Mouse (Mus musculus) intestine, embryonic 14.5 days (tissue): ENCODE measurements around the gene Tmem86b. TPM values are rescaled to one million over a fixed set of nuclear protein-coding genes. Genes with fewer than 3 reads are reported as not detected.

Experiments
- ATAC-seq: fragments of 200-750 bp; cut with Nextera tagmentation; replicated peaks from 2 replicates; pipeline ENCODE4 v1.8.0; 2017; ENCODE audit warnings: low read depth, moderate number of reproducible peaks, moderate TSS enrichment, moderate library complexity; ENCODE audit not compliant: low FRiP score, low TSS enrichment
- DNase-seq: peaks from one replicate; pipeline ENCODE4 v3.0.0-alpha.2; 2018; ENCODE audit warnings: low spot score
- H3K27ac ChIP-seq: fragments of 300-500 bp; sonication (generic); 2 replicates; pipeline ENCODE4 v1.5.1; 2014; ENCODE audit warnings: low read depth, mild to moderate bottlenecking, control low read depth
- H3K27me3 ChIP-seq: fragments of 300-500 bp; sonication (generic); replicated peaks from 2 replicates; pipeline ENCODE4 v1.6.1; 2014; ENCODE audit warnings: low read length, control low read depth; ENCODE audit not compliant: control insufficient read depth, insufficient read depth
- H3K36me3 ChIP-seq: fragments of 300-500 bp; sonication (generic); 2 replicates; pipeline ENCODE4 v1.6.1; 2014; ENCODE audit warnings: low read length, control low read depth; ENCODE audit not compliant: control insufficient read depth, insufficient read depth
- H3K4me1 ChIP-seq: fragments of 300-500 bp; sonication (generic); replicated peaks from 2 replicates; pipeline ENCODE4 v1.6.1; 2014; ENCODE audit warnings: low read length, control low read depth, mixed read lengths; ENCODE audit not compliant: control insufficient read depth, insufficient read depth
- H3K4me2 ChIP-seq: fragments of 300-500 bp; sonication (generic); 2 replicates; pipeline ENCODE4 v1.6.1; 2014; ENCODE audit warnings: low read length
- H3K4me3 ChIP-seq: fragments of 300-500 bp; sonication (generic); 2 replicates; pipeline ENCODE4 v1.5.1; 2014; ENCODE audit warnings: low read depth, low read length, control low read depth, mixed read lengths
- H3K9ac ChIP-seq: fragments of 300-500 bp; sonication (generic); 2 replicates; pipeline ENCODE4 v1.6.1; 2014; ENCODE audit warnings: mild to moderate bottlenecking, low read length
- H3K9me3 ChIP-seq: fragments of 300-500 bp; sonication (generic); 2 replicates; pipeline ENCODE4 v1.6.1; 2016; ENCODE audit warnings: low read length, control low read depth; ENCODE audit not compliant: control insufficient read depth
- WGBS: fragments of 180-500 bp; shearing (Covaris S2); extraction: QIAGEN DNeasy Blood & Tissue Kit; methylation state at CpG from one replicate; pipeline ENCODE4 v1.1.7; 2014; 5-methylcytosine and 5-hydroxymethylcytosine counted together
- polyA plus RNA-seq: library from polyadenylated mRNA; unstranded; fragments of >200 nt; fragmentation: Nextera tagmentation; extraction: Ambion mirVana; gene quantifications from 2 replicates; pipeline ENCODE4 v1.2.1, GENCODE M21; 2014

The Tmem86b gene
- polyA plus RNA-seq = 2.5 and 3.8 TPM in 2 replicates

DNA sequence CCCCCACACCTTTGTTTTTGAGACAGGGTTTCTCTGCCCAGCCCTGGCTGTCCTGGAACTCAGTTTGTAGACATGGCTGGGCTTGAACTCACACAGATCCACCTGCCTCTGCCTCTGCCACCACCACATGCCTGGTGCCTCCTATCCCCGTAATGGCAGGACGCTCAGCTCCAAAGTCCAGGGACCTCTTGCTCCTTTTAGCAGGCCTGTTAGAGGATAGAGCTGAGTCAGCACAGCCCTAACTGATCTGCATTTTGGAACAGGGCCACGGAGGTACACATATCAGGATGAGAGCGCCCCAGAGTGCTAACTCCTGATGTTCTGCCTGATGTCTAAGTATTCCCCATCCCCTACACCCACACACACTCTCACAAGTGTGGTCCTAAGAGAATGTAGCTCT lies at the start of gene Tmem86b:
Tmem86b (minus strand) TSS at position 392 of the 400 bp plus-strand sequence.
- H3K36me3 ChIP-seq = peaks cover 72% of the 10 kb centered on the region
- ATAC-seq = no peak
- no peak within 1 kb of the TSS for H3K4me2 ChIP-seq

DNA sequence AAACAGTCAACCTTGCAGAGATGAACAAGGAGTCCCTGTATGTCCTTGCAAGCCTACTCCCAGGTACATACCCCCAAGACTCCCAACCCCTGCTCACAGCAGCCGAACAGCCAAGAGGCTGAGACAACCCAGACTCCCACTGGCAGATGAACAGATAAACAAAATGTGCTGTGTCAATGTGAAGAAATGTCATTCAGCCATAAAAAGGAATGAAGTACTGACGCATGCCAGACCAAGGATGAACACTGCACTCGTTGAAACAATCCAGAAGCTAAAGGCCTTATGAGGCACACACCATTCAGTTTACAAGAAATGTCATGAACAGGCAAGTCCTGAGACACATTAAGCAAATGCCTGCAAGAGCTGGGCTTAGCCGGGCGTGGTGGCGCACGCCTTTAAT lies 44.0 kb upstream of the Tmem86b start:
- WGBS = 30% methylated on average over 7 of the region's 7 CpGs
- peak; percentile 80 for ATAC-seq

More for the DNA sequence above, at the start of gene Tmem86b:
- Histone ChIP-seq H3K4me3 (no peak within 1 kb of the TSS), H3K4me1 (no peaks in the 10 kb centered on the region), H3K9ac (no peak within 1 kb of the TSS), H3K27ac (no peak within 1 kb of the TSS), H3K9me3 (no peaks in the 10 kb centered on the region), H3K27me3 (no peaks in the 10 kb centered on the region)
- no peak for DNase-seq
- 90% methylated on average over 4 of the region's 4 CpGs for WGBS

DNA sequence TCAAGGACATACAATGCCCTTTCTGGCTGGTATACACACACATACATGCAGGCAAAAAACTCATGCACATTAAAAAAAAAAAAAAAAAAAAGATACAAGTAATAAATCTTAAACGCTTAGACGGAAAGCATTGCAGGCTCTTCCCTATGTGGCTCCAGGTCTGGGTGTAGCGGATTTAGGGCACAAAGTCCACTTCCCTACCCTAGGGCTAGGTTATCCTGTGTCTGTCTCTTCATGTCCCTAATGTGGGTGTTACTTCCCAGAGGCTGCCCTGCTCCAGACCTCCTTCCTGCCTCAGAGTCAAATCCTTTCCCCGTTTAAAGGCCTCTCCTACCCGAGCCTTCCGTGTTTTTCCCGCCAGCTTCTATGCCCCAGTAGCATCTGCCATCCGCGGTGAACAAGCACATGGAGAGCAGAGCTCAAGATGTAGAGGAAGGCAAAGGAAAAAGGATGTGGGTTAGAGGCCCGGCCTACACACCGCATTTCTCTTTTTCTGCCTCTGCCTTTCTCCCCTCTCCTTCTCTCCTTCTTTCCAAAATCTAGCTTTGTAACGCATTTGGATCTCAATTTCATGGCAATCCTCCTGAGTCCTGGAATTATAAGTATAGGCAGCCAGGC lies 43.0 kb upstream of the Tmem86b start:
- no peak overlapping the region for H3K4me2 ChIP-seq
- ATAC-seq (no peak), DNase-seq (no peak)
- H3K9ac ChIP-seq = no peak overlapping the region
- WGBS = 59% methylated on average over 12 of the region's 12 CpGs
- H3K36me3 ChIP-seq = peaks cover 39% of the 10 kb centered on the region
- H3K27me3 ChIP-seq = no peaks in the 10 kb centered on the region
- peaks cover 16% of the 10 kb centered on the region; the same call in 1 of the 2 replicates for H3K4me1 ChIP-seq
- no peaks in the 10 kb centered on the region for H3K9me3 ChIP-seq
- H3K27ac ChIP-seq = peak overlapping the region; percentile 34; the same call in 1 of the 2 replicates
- H3K4me3 ChIP-seq = no peak overlapping the region

More for the DNA sequence above, 44.0 kb upstream of the Tmem86b start:
- peaks cover 16% of the 10 kb centered on the region; the same call in 1 of the 2 replicates for H3K4me1 ChIP-seq
- no peak overlapping the region for H3K4me2 ChIP-seq
- H3K36me3 ChIP-seq = peaks cover 42% of the 10 kb centered on the region
- H3K27ac ChIP-seq = peak overlapping the region; percentile 34; the same call in 1 of the 2 replicates
- no peak overlapping the region for H3K9ac ChIP-seq
- H3K9me3 ChIP-seq = no peaks in the 10 kb centered on the region
- no peak overlapping the region for H3K4me3 ChIP-seq
- H3K27me3 ChIP-seq = no peaks in the 10 kb centered on the region
- peak; percentile 70 for DNase-seq

DNA sequence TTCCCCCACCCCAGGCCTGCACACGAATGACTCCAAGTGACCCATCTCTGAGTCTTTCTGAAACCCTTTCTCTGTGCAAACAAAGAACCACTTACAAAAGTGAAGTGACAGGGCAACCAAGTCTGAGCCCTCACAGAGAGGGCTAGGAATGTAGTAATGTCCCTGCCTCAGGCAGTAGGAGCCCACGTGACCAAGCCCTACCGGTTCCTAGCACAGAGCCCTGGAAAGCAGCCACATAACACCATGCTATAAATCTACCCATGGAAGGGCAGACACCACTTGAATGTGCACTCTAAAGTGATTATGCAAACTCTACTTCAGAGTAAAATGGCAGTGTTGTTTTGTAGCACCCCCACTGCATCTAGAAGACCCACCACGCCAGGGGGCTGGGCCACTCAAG lies 40.7 kb upstream of the Tmem86b start:
- peak; percentile 40; the same call in 1 of the 2 replicates for ATAC-seq
- Histone ChIP-seq H3K36me3 (peaks cover 49% of the 10 kb centered on the region), H3K27ac (peak overlapping the region; percentile 22; the same call in 1 of the 2 replicates), H3K9ac (no peak overlapping the region), H3K9me3 (no peaks in the 10 kb centered on the region), H3K4me3 (no peak overlapping the region), H3K27me3 (no peaks in the 10 kb centered on the region), H3K4me1 (peaks cover 16% of the 10 kb centered on the region; the same call in 1 of the 2 replicates), H3K4me2 (no peak overlapping the region)
- DNase-seq = no peak
- WGBS = 37% methylated on average over 4 of the region's 4 CpGs

DNA sequence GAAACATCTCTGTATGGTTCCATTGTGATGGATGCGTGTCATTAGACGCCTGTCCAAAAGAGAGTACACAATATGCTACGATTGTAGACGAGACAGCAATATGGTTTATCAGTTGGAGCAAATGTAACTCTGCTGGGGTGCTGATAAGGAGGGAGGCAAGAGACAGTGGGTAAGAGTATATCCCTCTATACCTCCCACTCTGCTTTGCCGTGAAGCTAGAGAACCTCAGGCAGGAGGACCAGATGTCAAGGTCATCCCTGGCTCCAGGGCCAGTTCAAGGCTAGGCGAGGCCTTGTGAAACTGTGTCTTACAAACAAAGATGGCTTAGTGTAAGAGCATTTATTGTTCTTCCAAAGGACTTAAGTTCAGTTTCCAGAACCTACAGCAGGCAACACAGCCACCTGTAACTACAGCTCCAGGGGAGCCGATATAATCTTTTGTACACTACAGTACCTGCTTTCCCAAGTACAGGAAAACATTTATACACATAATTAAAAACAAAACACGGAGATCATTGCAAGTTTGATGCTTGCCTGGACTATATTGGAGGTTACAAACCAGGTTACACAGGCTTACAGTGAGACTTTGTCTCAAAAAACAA lies 39.5 kb upstream of the Tmem86b start:
- Histone ChIP-seq H3K4me2 (no peak overlapping the region), H3K36me3 (peaks cover 55% of the 10 kb centered on the region), H3K9me3 (no peaks in the 10 kb centered on the region), H3K4me1 (peaks cover 16% of the 10 kb centered on the region; the same call in 1 of the 2 replicates), H3K27ac (no peak overlapping the region), H3K4me3 (no peak overlapping the region), H3K9ac (no peak overlapping the region), H3K27me3 (no peaks in the 10 kb centered on the region)
- WGBS = 89% methylated on average over 8 of the region's 8 CpGs
- no peak for DNase-seq
- ATAC-seq = no peak

DNA sequence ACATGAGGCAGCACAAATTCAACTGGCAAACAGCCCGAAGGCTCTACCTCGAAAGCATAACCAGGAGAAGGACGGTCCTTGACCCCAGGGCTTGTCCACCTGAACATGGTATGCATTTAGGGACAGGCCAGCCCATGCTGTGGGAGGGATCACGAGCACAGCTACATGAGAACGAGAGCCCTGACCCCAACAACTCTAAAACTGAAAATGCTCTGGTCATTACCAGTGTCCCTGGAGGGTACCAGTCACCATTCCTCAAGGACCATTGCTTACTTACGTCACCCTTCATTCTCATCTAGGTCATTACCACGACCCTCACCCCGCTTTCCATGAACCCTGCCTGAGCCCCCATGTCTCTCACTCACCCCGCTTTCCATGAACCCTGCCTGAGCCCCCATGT lies 37.9 kb upstream of the Tmem86b start:
- WGBS = 94% methylated on average over 9 of the region's 9 CpGs
- ATAC-seq (no peak), DNase-seq (no peak)
- H3K27me3 ChIP-seq = no peaks in the 10 kb centered on the region
- peaks cover 13% of the 10 kb centered on the region; the same call in 1 of the 2 replicates for H3K4me1 ChIP-seq
- H3K9me3 ChIP-seq = no peaks in the 10 kb centered on the region
- no peak overlapping the region for H3K4me2 ChIP-seq
- no peak overlapping the region for H3K27ac ChIP-seq
- no peak overlapping the region for H3K4me3 ChIP-seq
- peaks cover 53% of the 10 kb centered on the region for H3K36me3 ChIP-seq
- no peak overlapping the region for H3K9ac ChIP-seq

DNA sequence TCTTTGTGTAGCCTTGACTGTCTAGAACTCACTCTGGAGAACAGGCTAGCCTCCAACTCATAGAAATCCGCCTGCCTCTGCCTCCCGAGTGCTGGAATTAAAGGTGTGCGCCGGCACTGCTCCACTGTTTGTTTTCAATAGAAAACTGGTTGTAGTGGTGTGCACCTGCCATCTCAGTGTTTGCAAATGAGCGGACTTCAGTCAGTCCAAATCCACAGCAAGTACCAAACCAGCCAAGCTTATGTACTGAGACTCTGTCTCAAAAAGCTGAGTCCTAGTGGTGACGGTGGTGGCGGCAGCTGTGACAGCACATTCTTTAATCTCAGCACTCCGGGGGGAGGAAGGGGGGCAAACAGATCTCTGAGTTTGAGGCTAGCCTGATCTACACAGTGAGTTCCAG lies 37.3 kb upstream of the Tmem86b start:
- H3K27ac ChIP-seq = no peak overlapping the region
- no peak overlapping the region for H3K4me2 ChIP-seq
- ATAC-seq = no peak
- H3K9me3 ChIP-seq = no peaks in the 10 kb centered on the region
- no peak for DNase-seq
- peaks cover 55% of the 10 kb centered on the region for H3K36me3 ChIP-seq
- H3K27me3 ChIP-seq = no peaks in the 10 kb centered on the region
- 0 out of 2 replicates have a peak, but pooled peaks cover 8% of the 10 kb centered on the region for H3K4me1 ChIP-seq
- no peak overlapping the region for H3K4me3 ChIP-seq
- 93% methylated on average over 8 of the region's 8 CpGs for WGBS
- H3K9ac ChIP-seq = no peak overlapping the region

DNA sequence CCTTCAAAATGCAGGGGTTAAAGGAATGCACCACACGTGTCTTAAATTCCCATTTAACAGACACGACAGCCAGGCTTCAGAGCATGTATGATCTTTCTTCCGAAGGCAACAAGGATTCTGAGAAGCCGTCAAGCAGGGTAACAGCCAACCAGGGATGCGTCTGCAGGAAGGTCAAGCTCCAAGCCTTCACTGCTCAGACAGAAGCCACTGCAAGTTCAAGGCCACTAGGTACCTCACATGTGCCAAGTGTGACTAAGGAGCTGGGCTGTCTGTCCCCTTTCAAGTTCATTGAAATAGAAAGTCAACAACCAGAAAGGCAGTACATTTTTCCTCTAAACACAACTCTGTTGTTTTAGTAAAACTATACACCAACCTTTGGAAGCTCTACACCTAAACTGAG lies 35.6 kb upstream of the Tmem86b start:
- H3K27me3 ChIP-seq = no peaks in the 10 kb centered on the region
- H3K9ac ChIP-seq = no peak overlapping the region
- peaks cover 60% of the 10 kb centered on the region for H3K36me3 ChIP-seq
- DNase-seq (no peak), ATAC-seq (no peak)
- 93% methylated on average over 5 of the region's 5 CpGs for WGBS
- no peak overlapping the region for H3K4me3 ChIP-seq
- H3K9me3 ChIP-seq = no peaks in the 10 kb centered on the region
- 0 out of 2 replicates have a peak, but pooled peaks cover 2% of the 10 kb centered on the region for H3K4me1 ChIP-seq
- H3K4me2 ChIP-seq = no peak overlapping the region
- H3K27ac ChIP-seq = no peak overlapping the region
